Mouse (Mus musculus): ENCODE data around the gene Bloc1s5.

GRCm38 (mm10) chr13:38602966-38603365, 31.9 kb downstream of the Bloc1s5 start:
- TF ChIP-seq NELFE (IDR thresholded peaks at IDR 0.05; ENCODE audit: low read depth, low read length) (no peak), CTCF (conservative IDR thresholded peaks at IDR 0.05 in 1 of 2, IDR thresholded peaks at IDR 0.05 in 1 of 2; ENCODE audit: low read depth in 2 of 2, low read length in 2 of 2) (no peak), POLR2A (IDR thresholded peaks at IDR 0.05; ENCODE audit: low read depth, low read length) (no peak), RCOR1 (conservative IDR thresholded peaks at IDR 0.05; ENCODE audit: low read depth, low read length) (no peak), MAX (IDR thresholded peaks at IDR 0.05; ENCODE audit: low read length) (no peak)

All from CH12.LX (cell line).